Mouse (Mus musculus): ENCODE data around the gene Entpd1. TPM values are rescaled to one million over a fixed set of nuclear protein-coding genes. Genes with fewer than 3 reads are reported as not detected.

Entpd1 gene
- polyA plus RNA-seq, 1 experiment from 2014 or later = 6.3 TPM

GRCm38 (mm10) chr19:40632668-40633067 is 20.5 kb downstream of the Entpd1 start:
- no peaks in the 10 kb centered on the region for H3K4me1 ChIP-seq
- no peaks in the 10 kb centered on the region for H3K27me3 ChIP-seq (ENCODE audit: insufficient read depth, poor library complexity, severe bottlenecking)
- H3K4me3 ChIP-seq = no peak overlapping the region
- no peaks in the 10 kb centered on the region for H3K9me3 ChIP-seq
- no peak for DNase-seq (ENCODE audit: low spot score)
- H3K36me3 ChIP-seq = no peaks in the 10 kb centered on the region
- H3K27ac ChIP-seq = no peak overlapping the region
- 82% methylated on average over 5 of the region's 5 CpGs for WGBS

- H3K4me1 ChIP-seq = no peaks in the 10 kb centered on the region
- H3K27ac ChIP-seq = no peak overlapping the region
- H3K4me3 ChIP-seq = no peak overlapping the region
- no peak for DNase-seq (ENCODE audit: low spot score)
- H3K9me3 ChIP-seq = no peaks in the 10 kb centered on the region
- 68% methylated on average over 1 of the region's 1 CpGs for WGBS
- no peaks in the 10 kb centered on the region for H3K27me3 ChIP-seq (ENCODE audit: insufficient read depth, poor library complexity, severe bottlenecking)
- H3K36me3 ChIP-seq = no peaks in the 10 kb centered on the region
Measured at GRCm38 (mm10) chr19:40633144-40633543, 21.0 kb downstream of the Entpd1 start.

DNA sequence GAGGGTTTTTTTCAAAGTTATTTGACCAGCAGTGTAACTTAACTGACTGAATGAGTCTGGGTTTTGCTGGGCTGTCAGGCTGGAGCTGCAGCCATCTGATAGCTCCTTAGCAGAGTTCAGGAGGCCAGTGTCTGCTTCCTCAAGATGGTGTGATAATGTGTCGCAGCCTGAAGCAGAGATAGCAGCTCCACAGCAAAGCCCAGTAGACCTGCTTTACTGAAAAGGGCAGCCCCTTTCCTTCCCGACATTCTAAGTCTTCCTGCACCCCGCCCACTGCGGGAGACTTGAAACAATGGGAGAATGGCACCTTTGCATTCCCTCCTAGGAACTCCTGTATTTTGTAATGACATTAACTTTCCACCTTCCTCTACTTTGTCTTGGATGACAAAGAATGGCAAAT is 24.9 kb downstream of the Entpd1 start:
- Histone ChIP-seq H3K27me3 (ENCODE audit: insufficient read depth, poor library complexity, severe bottlenecking) (no peaks in the 10 kb centered on the region), H3K4me1 (0 out of 2 replicates have a peak, but pooled peaks cover 2% of the 10 kb centered on the region), H3K36me3 (no peaks in the 10 kb centered on the region), H3K27ac (peak overlapping the region; percentile 2; the same call in 1 of the 2 replicates), H3K9me3 (no peaks in the 10 kb centered on the region), H3K4me3 (no peak overlapping the region)
- WGBS = 34% methylated on average over 4 of the region's 4 CpGs
- DNase-seq (ENCODE audit: low spot score) = no peak

GRCm38 (mm10) chr19:40637601-40638000 is 25.4 kb downstream of the Entpd1 start:
- no peak for DNase-seq (ENCODE audit: low spot score)
- H3K4me3 ChIP-seq = no peak overlapping the region
- H3K4me1 ChIP-seq = 0 out of 2 replicates have a peak, but pooled peaks cover 2% of the 10 kb centered on the region
- peak overlapping the region; percentile 2; the same call in 1 of the 2 replicates for H3K27ac ChIP-seq
- H3K9me3 ChIP-seq = no peaks in the 10 kb centered on the region
- H3K27me3 ChIP-seq (ENCODE audit: insufficient read depth, poor library complexity, severe bottlenecking) = no peaks in the 10 kb centered on the region
- WGBS = 79% methylated on average over 7 of the region's 7 CpGs
- no peaks in the 10 kb centered on the region for H3K36me3 ChIP-seq

DNA sequence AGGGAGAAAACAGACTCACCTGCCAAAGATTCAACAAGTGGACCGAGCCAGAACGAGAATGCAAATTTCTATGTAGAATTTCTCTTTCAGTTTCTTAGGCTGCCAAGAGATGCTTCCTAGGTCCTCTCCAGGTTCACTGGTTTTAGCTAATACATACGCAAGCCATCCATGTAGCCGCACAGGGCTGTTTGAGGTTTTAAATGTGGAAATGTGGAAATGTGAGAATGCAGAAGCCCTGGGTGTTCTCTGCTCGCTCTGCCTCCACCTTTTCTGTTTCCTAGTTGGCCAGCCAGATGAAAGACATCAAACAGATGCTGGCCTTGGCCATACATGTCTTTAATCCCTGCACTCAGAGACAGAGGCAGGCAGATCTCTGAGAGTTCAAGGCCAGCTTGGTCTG is 26.4 kb downstream of the Entpd1 start:
- H3K4me1 ChIP-seq = 0 out of 2 replicates have a peak, but pooled peaks cover 2% of the 10 kb centered on the region
- no peaks in the 10 kb centered on the region for H3K27me3 ChIP-seq (ENCODE audit: insufficient read depth, poor library complexity, severe bottlenecking)
- no peak overlapping the region for H3K27ac ChIP-seq
- H3K4me3 ChIP-seq = no peak overlapping the region
- DNase-seq (ENCODE audit: low spot score) = no peak
- no peaks in the 10 kb centered on the region for H3K36me3 ChIP-seq
- no peaks in the 10 kb centered on the region for H3K9me3 ChIP-seq
- 89% methylated on average over 5 of the region's 5 CpGs for WGBS

DNA sequence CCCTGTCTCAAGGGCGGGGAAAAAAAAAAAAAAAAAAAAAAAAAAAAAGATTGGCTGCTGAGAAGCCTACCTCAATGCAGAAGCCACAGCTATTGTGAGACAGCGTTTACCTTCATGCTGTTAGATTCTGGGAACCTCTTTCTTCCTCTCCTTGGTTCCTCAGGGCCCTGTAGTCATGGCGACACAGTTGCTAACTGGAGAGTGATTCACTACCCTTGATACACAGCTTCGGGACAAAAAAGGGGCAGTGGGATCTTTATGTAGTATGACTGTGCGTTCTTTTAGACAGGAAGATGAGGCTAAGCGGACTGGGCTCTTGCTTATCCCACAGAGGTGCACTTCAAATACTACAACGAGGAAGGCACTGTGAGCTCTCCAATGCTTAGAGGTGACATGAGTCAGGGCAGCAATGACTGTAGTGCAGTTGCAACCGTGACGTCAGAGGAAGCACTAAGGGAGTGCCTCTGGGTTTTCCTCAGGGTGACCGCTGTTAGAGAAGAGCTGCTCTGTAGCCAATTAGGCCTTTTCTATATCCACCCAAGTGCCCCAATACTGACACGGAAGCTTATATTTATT is 27.7 kb downstream of the Entpd1 start:
- no peak overlapping the region for H3K27ac ChIP-seq
- DNase-seq (ENCODE audit: low spot score) = no peak
- H3K36me3 ChIP-seq = no peaks in the 10 kb centered on the region
- H3K4me1 ChIP-seq = 0 out of 2 replicates have a peak, but pooled peaks cover 2% of the 10 kb centered on the region
- H3K9me3 ChIP-seq = no peaks in the 10 kb centered on the region
- 78% methylated on average over 11 of the region's 11 CpGs for WGBS
- no peaks in the 10 kb centered on the region for H3K27me3 ChIP-seq (ENCODE audit: insufficient read depth, poor library complexity, severe bottlenecking)
- no peak overlapping the region for H3K4me3 ChIP-seq

DNA sequence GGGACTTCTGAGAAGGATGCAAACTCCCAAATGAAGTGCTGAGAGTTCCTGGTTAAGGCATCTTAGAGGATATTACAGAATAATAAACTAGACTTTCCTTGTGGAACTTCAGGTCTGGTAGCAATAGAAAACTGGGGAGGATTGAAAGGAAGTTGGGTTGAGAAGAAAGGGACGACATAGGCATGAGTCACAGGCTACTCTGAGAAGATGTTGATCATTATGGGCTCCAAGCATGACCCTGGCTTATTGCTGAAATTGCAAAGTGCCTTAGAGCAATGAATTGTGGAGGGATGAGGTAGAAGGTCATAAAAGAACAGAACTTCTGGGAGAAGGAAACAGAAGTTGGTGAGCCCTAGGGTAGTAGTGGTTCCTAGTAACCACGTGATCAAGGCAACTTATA is 28.6 kb downstream of the Entpd1 start:
- Histone ChIP-seq H3K27me3 (ENCODE audit: insufficient read depth, poor library complexity, severe bottlenecking) (no peaks in the 10 kb centered on the region), H3K4me1 (peaks cover 3% of the 10 kb centered on the region; the same call in 1 of the 2 replicates), H3K27ac (no peak overlapping the region), H3K9me3 (no peaks in the 10 kb centered on the region), H3K36me3 (no peaks in the 10 kb centered on the region), H3K4me3 (no peak overlapping the region)
- WGBS = 80% methylated on average over 2 of the region's 2 CpGs
- no peak for DNase-seq (ENCODE audit: low spot score)

GRCm38 (mm10) chr19:40643846-40644245 is 31.7 kb downstream of the Entpd1 start:
- Histone ChIP-seq H3K27ac (no peak overlapping the region), H3K27me3 (ENCODE audit: insufficient read depth, poor library complexity, severe bottlenecking) (no peaks in the 10 kb centered on the region), H3K36me3 (no peaks in the 10 kb centered on the region), H3K4me1 (peaks cover 19% of the 10 kb centered on the region), H3K4me3 (no peak overlapping the region), H3K9me3 (no peaks in the 10 kb centered on the region)
- 69% methylated on average over 1 of the region's 1 CpGs for WGBS
- no peak for DNase-seq (ENCODE audit: low spot score)

GRCm38 (mm10) chr19:40646379-40646778 is 34.2 kb downstream of the Entpd1 start:
- Histone ChIP-seq H3K4me1 (peaks cover 28% of the 10 kb centered on the region), H3K27ac (peak overlapping the region; percentile 7; the same call in 1 of the 2 replicates), H3K36me3 (no peaks in the 10 kb centered on the region), H3K9me3 (no peaks in the 10 kb centered on the region), H3K27me3 (ENCODE audit: insufficient read depth, poor library complexity, severe bottlenecking) (no peaks in the 10 kb centered on the region), H3K4me3 (no peak overlapping the region)
- no peak for DNase-seq (ENCODE audit: low spot score)
- 56% methylated on average over 6 of the region's 6 CpGs for WGBS

DNA sequence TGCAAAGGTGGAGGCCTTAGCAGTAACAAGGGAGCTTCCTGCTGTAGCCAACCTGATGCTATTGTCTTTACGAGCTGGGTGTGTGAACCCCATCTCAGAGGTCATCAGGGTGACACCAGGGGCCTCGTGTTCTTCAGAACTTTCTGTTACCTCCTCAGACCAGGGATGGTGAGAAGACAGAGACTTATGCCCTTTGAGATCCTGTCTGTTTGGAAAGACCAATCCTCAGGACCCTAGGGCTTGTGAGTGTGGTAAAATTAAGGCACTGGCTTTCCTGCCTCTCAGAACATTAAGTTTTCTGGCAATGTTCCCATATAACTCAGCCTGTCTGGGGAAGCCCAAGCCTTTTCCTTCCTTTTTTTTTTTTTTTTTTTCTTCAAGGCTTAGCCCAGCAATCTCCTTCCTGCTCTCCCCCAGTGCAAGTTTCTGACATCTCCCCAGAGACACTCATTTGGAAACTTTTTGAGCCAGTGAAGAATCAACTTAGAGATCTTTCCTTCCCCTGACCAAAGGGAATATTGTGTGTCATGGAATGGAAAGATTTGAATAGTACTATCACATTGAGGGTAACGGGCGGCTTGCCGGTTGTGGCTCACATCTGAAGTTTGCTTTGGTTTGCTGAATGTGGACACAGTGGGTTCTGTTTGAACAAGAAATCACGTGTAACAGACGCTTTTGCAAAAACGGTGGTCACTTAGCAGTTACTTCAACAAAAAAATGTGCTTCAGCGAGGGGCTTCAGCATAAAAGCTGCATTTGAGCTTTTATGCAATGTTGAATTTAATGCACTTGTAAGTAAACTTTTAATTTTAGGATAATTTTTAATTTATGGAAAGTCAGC is 35.4 kb downstream of the Entpd1 start:
- WGBS = 64% methylated on average over 9 of the region's 9 CpGs

DNA sequence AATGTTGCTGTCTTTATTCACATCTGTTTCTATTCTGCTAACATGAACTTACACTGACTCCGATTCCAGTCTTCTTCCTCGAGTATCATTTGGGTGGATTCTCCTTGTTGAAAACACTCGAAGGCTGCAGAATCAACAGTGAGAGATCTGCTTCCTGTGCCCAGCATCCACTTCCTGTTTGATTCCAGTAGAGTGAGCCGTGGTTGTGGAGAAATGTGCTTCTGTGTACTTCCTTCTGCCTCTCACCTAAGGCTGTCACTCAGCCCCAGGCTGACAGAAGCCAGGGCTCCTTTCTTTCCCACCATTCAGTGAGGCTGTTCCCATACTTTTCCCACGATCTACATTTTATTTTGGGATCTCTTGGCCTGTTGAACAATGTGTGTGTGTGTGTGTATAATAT is 37.9 kb downstream of the Entpd1 start:
- Histone ChIP-seq H3K9me3 (no peaks in the 10 kb centered on the region), H3K27ac (peak overlapping the region; percentile 13; the same call in 1 of the 2 replicates), H3K27me3 (ENCODE audit: insufficient read depth, poor library complexity, severe bottlenecking) (no peaks in the 10 kb centered on the region), H3K4me3 (no peak overlapping the region), H3K4me1 (peaks cover 28% of the 10 kb centered on the region), H3K36me3 (no peaks in the 10 kb centered on the region)
- DNase-seq (ENCODE audit: low spot score) = no peak
- 46% methylated on average over 5 of the region's 5 CpGs for WGBS

More for the DNA sequence above, 35.4 kb downstream of the Entpd1 start:
- Histone ChIP-seq H3K36me3 (no peaks in the 10 kb centered on the region), H3K27ac (peak overlapping the region; percentile 8; the same call in 1 of the 2 replicates), H3K27me3 (ENCODE audit: insufficient read depth, poor library complexity, severe bottlenecking) (no peaks in the 10 kb centered on the region), H3K4me1 (peaks cover 28% of the 10 kb centered on the region), H3K4me3 (no peak overlapping the region), H3K9me3 (no peaks in the 10 kb centered on the region)
- DNase-seq (ENCODE audit: low spot score) = no peak

- Histone ChIP-seq H3K36me3 (no peaks in the 10 kb centered on the region), H3K9me3 (no peaks in the 10 kb centered on the region), H3K4me3 (no peak overlapping the region), H3K27me3 (ENCODE audit: insufficient read depth, poor library complexity, severe bottlenecking) (no peaks in the 10 kb centered on the region), H3K27ac (no peak overlapping the region), H3K4me1 (peaks cover 15% of the 10 kb centered on the region)
- WGBS = 79% methylated on average over 5 of the region's 5 CpGs
- no peak for DNase-seq (ENCODE audit: low spot score)
Measured at GRCm38 (mm10) chr19:40656207-40656606, 44.0 kb downstream of the Entpd1 start.

GRCm38 (mm10) chr19:40658281-40658680 is 46.1 kb downstream of the Entpd1 start:
- no peak for DNase-seq (ENCODE audit: low spot score)
- Histone ChIP-seq H3K4me3 (no peak overlapping the region), H3K9me3 (no peaks in the 10 kb centered on the region), H3K4me1 (peaks cover 17% of the 10 kb centered on the region), H3K36me3 (no peaks in the 10 kb centered on the region), H3K27ac (no peak overlapping the region), H3K27me3 (ENCODE audit: insufficient read depth, poor library complexity, severe bottlenecking) (no peaks in the 10 kb centered on the region)
- 69% methylated on average over 6 of the region's 6 CpGs for WGBS
